Mouse (Mus musculus) ES-E14 (cell line): ENCODE measurements around the gene Itih5. TPM values are rescaled to one million over a fixed set of nuclear protein-coding genes. Genes with fewer than 3 reads are reported as not detected.

ENCODE experiments used
- DNase-seq: peaks from one replicate; pipeline ENCODE4 v3.0.0-alpha.2; 2013; ENCODE audit warnings: low read depth, low spot score
- H3K27ac ChIP-seq: 2 replicates; pipeline ENCODE4 v1.5.1; 2012; ENCODE audit warnings: low read depth, mild to moderate bottlenecking, low read length, moderate library complexity, mixed read lengths; ENCODE audit not compliant: poor library complexity, insufficient read depth, severe bottlenecking
- H3K36me3 ChIP-seq: 2 replicates; pipeline ENCODE4 v1.6.1; 2012; ENCODE audit warnings: mild to moderate bottlenecking, low read length, moderate library complexity, mixed read lengths; ENCODE audit not compliant: control insufficient read depth, poor library complexity, insufficient read depth, severe bottlenecking
- H3K4me1 ChIP-seq, 2 experiments: fragments of 150-350 bp in 1 of 2; sonication (generic) in 1 of 2; 2 replicates each; pipeline ENCODE4 v1.6.1; 2012; ENCODE audit warnings: low read length in 2 of 2, mild to moderate bottlenecking in 1 of 2, mixed read lengths in 1 of 2; ENCODE audit not compliant: control insufficient read depth in 2 of 2, insufficient read depth in 2 of 2, poor library complexity in 1 of 2
- H3K4me3 ChIP-seq, 2 experiments: fragments of 150-350 bp in 1 of 2; sonication (generic) in 1 of 2; 2 replicates each; pipeline ENCODE4 v1.5.1; 2012; ENCODE audit warnings: low read length in 2 of 2, low read depth in 1 of 2, mild to moderate bottlenecking in 1 of 2, mixed read lengths in 1 of 2; ENCODE audit not compliant: insufficient read depth in 1 of 2, poor library complexity in 1 of 2, severe bottlenecking in 1 of 2
- H3K9ac ChIP-seq: 2 replicates; pipeline ENCODE4 v1.6.1; 2012; ENCODE audit warnings: low read depth, mild to moderate bottlenecking, low read length, mixed read lengths; ENCODE audit not compliant: poor library complexity, insufficient read depth, severe bottlenecking
- H3K9me3 ChIP-seq: fragments of 150-350 bp; sonication (generic); 2 replicates; pipeline ENCODE4 v1.6.1; 2012; ENCODE audit warnings: low read depth, mild to moderate bottlenecking, low read length; ENCODE audit not compliant: control insufficient read depth, insufficient read depth
- CHD2 ChIP-seq: IDR thresholded peaks from 2 replicates; pipeline ENCODE4 v1.6.1; 2014; ENCODE audit warnings: mild to moderate bottlenecking, low read depth, low read length, inconsistent platforms
- HCFC1 ChIP-seq: IDR thresholded peaks from 2 replicates; pipeline ENCODE4 v1.6.1; 2012; ENCODE audit warnings: low read length, inconsistent platforms, borderline replicate concordance; ENCODE audit not compliant: insufficient read depth
- MAFK ChIP-seq: IDR thresholded peaks from 2 replicates; pipeline ENCODE4 v1.6.1; 2014; ENCODE audit warnings: mild to moderate bottlenecking, low read depth, low read length, inconsistent platforms; ENCODE audit not compliant: insufficient read depth
- ZC3H11A ChIP-seq: IDR thresholded peaks from 2 replicates; pipeline ENCODE4 v1.6.1; 2012; ENCODE audit warnings: low read depth, mild to moderate bottlenecking, inconsistent platforms, low read length, borderline replicate concordance
- ZNF384 ChIP-seq: IDR thresholded peaks from 2 replicates; pipeline ENCODE4 v1.6.1; 2012; ENCODE audit warnings: low read depth, low read length, inconsistent platforms
- in situ Hi-C, 2 experiments: fragments of 600-800 bp; cut with MboI; formaldehyde crosslinking; loops; one replicate each; pipeline ENCODE4 v1.15.1; 2025; ENCODE audit warnings: low sequenced_read_pairs in 2 of 2, inconsistent platforms in 1 of 2; ENCODE audit not compliant: unreplicated experiment in 2 of 2
- total RNA-seq: library from RNA; depleted of rRNA; stranded (reverse); fragments of 300-350 nt; gene quantifications from 2 replicates; pipeline ENCODE4 v1.2.3, GENCODE M21; 2012

Itih5 gene
- total RNA-seq, 1 experiment = 0.76 TPM

DNA sequence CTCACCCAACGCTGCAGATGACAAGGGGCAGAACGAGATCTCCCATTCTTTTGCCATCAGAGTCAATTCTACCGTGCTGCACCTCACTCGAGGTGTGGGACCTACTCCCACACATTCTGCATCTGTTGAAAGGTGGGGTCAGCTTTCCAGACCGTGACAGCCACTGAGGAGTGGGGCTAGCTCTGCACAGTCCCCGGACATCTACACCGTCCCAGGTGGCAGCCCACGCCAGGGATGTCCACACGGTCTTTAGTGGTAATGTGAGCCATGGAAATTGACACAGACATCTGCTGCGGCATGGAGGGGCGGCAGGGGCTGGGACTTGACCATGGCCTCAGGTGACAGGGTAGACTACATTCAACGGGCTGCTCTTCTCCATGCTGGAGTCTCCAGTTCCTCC lies 60.1 kb downstream of the Itih5 start:
- no peak overlapping the region for H3K27ac ChIP-seq
- no peak overlapping the region for H3K4me3 ChIP-seq
- H3K9me3 ChIP-seq = no peaks in the 10 kb centered on the region
- DNase-seq = no peak
- no peaks in the 10 kb centered on the region for H3K4me1 ChIP-seq
- TF ChIP-seq ZNF384 (no peak), HCFC1 (no peak), MAFK (no peak), CHD2 (no peak), ZC3H11A (no peak)
- no peak overlapping the region for H3K9ac ChIP-seq
- no peaks in the 10 kb centered on the region for H3K36me3 ChIP-seq
- in situ Hi-C loops = no loop called here

DNA sequence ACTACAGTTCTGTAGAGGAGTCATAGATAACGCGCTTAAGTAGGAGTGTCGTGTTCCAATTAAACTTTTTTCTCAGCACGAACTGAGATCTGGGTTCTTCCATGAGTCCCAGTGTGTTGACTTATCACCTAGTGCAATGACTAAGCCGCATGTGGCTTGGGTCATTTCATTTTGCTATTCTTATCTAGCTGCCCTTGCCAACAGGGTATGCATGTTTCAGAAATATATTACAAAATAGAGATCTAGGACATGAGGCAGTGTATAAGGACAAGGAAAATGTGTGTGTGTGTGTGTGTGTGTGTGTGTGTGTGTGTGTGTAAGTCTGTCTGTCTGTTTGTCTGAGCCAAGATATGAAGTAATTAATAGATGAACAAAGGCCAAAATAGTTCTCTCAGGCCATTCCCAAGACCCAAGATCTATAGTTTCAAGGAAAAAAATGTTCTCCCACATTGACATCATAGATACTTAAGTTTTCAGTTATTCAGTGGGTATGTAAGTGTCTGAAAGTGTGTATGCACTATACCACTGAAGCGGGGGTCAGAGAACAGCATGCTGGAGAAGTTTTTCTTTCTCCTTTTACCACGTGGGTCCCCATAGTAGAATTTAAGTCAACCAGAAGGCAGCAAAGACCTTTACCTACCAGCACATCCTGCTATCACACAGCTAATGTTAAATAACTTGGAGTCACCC lies 62.6 kb downstream of the Itih5 start:
- Histone ChIP-seq H3K36me3 (no peaks in the 10 kb centered on the region), H3K9me3 (no peaks in the 10 kb centered on the region), H3K4me1 (no peaks in the 10 kb centered on the region), H3K27ac (no peak overlapping the region), H3K9ac (no peak overlapping the region), H3K4me3 (no peak overlapping the region)
- in situ Hi-C loops = no loop called here
- DNase-seq = no peak
- TF ChIP-seq MAFK = no peak
- no peak for TF ChIP-seq ZC3H11A
- TF ChIP-seq CHD2 = no peak
- TF ChIP-seq ZNF384 = no peak
- no peak for TF ChIP-seq HCFC1

DNA sequence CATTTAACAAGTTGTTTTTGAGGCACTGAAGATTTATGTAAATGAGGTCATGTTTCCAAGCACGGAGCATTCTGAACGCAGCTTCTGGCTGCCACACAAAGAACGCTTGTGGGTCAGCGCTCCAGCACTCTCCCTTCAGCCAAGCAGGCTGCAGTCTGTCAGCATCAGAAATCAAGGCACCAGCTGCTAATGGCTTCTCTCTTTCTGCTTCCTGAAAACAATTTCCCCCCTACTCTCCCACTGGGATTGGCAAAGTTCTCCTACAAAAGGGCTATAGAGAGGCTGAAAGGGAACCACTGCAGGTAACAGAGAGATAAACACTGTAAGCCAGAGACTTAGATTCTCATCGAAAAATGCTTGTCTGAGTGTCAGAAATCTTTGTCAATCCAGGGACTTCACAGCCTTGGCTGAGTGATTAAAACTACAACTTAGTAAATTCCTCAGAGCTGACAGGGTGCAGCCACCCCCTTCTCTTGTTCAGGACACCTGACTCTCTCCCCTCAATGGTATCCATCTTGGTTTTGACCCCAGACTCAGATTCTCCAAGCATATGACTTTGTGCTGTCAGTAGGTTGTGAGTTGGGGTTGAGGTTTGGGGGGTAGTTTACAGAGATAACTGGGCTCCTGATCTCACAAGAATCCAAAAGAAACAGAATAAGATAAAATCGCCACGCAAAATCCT lies 63.3 kb downstream of the Itih5 start:
- no peaks in the 10 kb centered on the region for H3K36me3 ChIP-seq
- in situ Hi-C loops = no loop called here
- no peak overlapping the region for H3K9ac ChIP-seq
- no peak overlapping the region for H3K27ac ChIP-seq
- TF ChIP-seq MAFK = no peak
- TF ChIP-seq HCFC1 = no peak
- TF ChIP-seq CHD2 = no peak
- TF ChIP-seq ZNF384 = no peak
- TF ChIP-seq ZC3H11A = no peak
- H3K4me3 ChIP-seq = no peak overlapping the region
- H3K4me1 ChIP-seq = no peaks in the 10 kb centered on the region
- no peak for DNase-seq
- no peaks in the 10 kb centered on the region for H3K9me3 ChIP-seq

DNA sequence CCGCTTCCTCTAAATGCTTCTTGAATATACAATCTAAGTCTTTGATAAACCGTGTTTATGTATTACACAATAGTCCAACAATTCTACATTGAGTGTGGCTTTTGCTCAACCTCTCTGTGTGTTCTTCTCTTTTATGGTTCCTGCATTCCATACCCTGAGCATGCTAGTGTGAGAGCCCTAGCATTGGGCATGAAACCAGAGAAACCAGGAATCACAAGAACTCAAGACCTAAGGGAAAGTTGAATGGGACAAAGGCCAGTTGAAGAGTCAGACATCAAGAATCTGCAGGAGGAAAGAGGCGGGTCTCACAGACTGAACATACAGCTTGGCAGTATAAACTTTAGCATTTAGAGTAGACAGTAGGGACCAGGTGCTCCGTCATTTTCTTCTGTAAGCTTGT lies 68.5 kb downstream of the Itih5 start:
- in situ Hi-C loops = no loop called here
- H3K4me1 ChIP-seq = no peaks in the 10 kb centered on the region
- DNase-seq = no peak

More for the DNA sequence above, 68.5 kb downstream of the Itih5 start:
- TF ChIP-seq ZNF384 (no peak), ZC3H11A (no peak)
- no peak overlapping the region for H3K9ac ChIP-seq
- no peaks in the 10 kb centered on the region for H3K36me3 ChIP-seq
- H3K27ac ChIP-seq = no peak overlapping the region
- H3K4me3 ChIP-seq = no peak overlapping the region
- H3K9me3 ChIP-seq = no peaks in the 10 kb centered on the region
